Mouse (Mus musculus): ENCODE results near the gene Clcn3. TPM values are rescaled to one million over a fixed set of nuclear protein-coding genes. Genes with fewer than 3 reads are reported as not detected.
"Not testable (repeated sequence)": the region's sequence is repeated elsewhere in the genome, so short reads cannot be mapped to it uniquely, and the experiment has no call there.

Gene Clcn3
- polyA plus RNA-seq (2015; fragmentation: Nextera tagmentation; extraction: Ambion mirVana), result 59.7 and 60.9 TPM in 2 replicates

- Histone ChIP-seq H3K27ac (peak within 1 kb of the TSS; percentile 87), H3K4me3 (peak within 1 kb of the TSS; percentile 84), H3K9ac (peak within 1 kb of the TSS; percentile 91), H3K27me3 (no peaks in the 10 kb centered on the region), H3K4me1 (replicated peaks) (peaks cover 14% of the 10 kb centered on the region), H3K4me2 (peak within 1 kb of the TSS; percentile 98), H3K9me3 (no peaks in the 10 kb centered on the region), H3K36me3 (no peaks in the 10 kb centered on the region)
- peak; percentile 100 for ATAC-seq (ENCODE audit: low FRiP score)
- under 1% methylated on average over 100 of the region's 101 CpGs for WGBS
These were observed at the start of gene Clcn3 for GRCm38 (mm10) chr8:60982701-60983687. Gene Clcn3 (minus strand): TSS chr8:60983300.

- Histone ChIP-seq H3K4me2 (no peak overlapping the region), H3K27ac (no peak overlapping the region), H3K9ac (no peak overlapping the region), H3K36me3 (0 out of 2 replicates have a peak, but pooled peaks cover 5% of the 10 kb centered on the region), H3K27me3 (no peaks in the 10 kb centered on the region), H3K4me3 (no peak overlapping the region), H3K4me1 (replicated peaks) (peaks cover 17% of the 10 kb centered on the region), H3K9me3 (0 out of 2 replicates have a peak, but pooled peaks cover 7% of the 10 kb centered on the region)
- 89% methylated on average over 3 of the region's 3 CpGs for WGBS
- no peak for ATAC-seq (ENCODE audit: low FRiP score)
These were observed 13.4 kb upstream of the Clcn3 start for GRCm38 (mm10) chr8:60996468-60996867.

- Histone ChIP-seq H3K9ac (peak overlapping the region; percentile 87), H3K36me3 (0 out of 2 replicates have a peak, but pooled peaks cover 3% of the 10 kb centered on the region), H3K4me1 (replicated peaks) (peaks cover 17% of the 10 kb centered on the region), H3K27me3 (no peaks in the 10 kb centered on the region), H3K27ac (peak overlapping the region; percentile 92), H3K9me3 (0 out of 2 replicates have a peak, but pooled peaks cover 7% of the 10 kb centered on the region), H3K4me3 (peak overlapping the region; percentile 82), H3K4me2 (peak overlapping the region; percentile 74)
- ATAC-seq (ENCODE audit: low FRiP score), result no peak
- 9% methylated on average over 12 of the region's 12 CpGs for WGBS
These were observed 10.5 kb upstream of the Clcn3 start for GRCm38 (mm10) chr8:60993639-60993986.

DNA sequence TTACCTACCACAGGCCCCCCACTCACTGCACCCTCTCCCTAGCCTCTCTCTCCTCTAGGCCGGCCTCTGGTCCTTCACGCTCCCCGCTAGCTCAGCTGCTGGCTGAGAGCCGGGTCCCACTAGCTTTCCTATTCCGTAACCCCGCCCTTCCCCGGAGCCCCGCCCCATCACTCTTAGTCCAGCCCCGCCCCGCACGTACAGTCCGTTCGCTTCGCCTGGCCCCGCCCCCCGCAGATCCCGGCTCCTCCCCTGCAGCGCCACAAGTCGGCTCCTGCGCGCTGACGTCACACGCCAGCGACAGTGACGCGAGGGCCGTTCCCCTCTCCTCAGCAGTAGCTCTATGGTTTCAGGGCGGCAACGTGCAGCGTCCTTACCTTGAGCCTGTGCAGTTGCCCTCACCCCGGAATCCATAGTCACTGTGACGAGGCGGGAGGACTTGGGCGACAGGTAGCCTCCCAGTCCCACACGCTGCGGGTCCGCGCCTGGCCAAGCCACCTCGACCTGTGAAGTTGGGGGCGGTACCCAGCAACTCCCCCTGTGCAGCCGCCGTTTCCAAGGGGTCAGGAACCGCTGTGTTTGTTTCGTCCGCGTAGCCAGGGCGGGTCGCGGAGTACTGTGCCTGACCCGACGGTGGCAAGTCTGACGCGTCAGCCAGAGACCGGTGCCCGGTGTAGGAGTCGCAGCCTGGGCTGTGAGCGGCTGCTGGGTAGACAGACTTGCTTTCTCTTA lies 10.0 kb upstream of the Clcn3 start, which contains the start of gene Nek1:
Gene Nek1 (plus strand): TSS at position 286 of the 729 bp plus-strand sequence.
- Histone ChIP-seq H3K27me3 (no peaks in the 10 kb centered on the region), H3K36me3 (no peaks in the 10 kb centered on the region), H3K4me2 (peak within 1 kb of the TSS; percentile 74), H3K4me1 (replicated peaks) (peaks cover 17% of the 10 kb centered on the region), H3K9ac (peak within 1 kb of the TSS; percentile 87), H3K27ac (peak within 1 kb of the TSS; percentile 92), H3K9me3 (0 out of 2 replicates have a peak, but pooled peaks cover 3% of the 10 kb centered on the region), H3K4me3 (peak within 1 kb of the TSS; percentile 82)
- ATAC-seq (ENCODE audit: low FRiP score), result peak; percentile 97
- under 1% methylated on average over 57 of the region's 57 CpGs for WGBS

- Histone ChIP-seq H3K4me2 (peak overlapping the region; percentile 59), H3K27ac (peak overlapping the region; percentile 92), H3K4me1 (replicated peaks) (peaks cover 17% of the 10 kb centered on the region), H3K27me3 (no peaks in the 10 kb centered on the region), H3K4me3 (peak overlapping the region; percentile 82), H3K36me3 (no peaks in the 10 kb centered on the region), H3K9ac (peak overlapping the region; percentile 87), H3K9me3 (no peaks in the 10 kb centered on the region)
- ATAC-seq (ENCODE audit: low FRiP score), result no peak; the same call in 1 of the 2 replicates
- 3% methylated on average over 16 of the region's 16 CpGs for WGBS
These were observed 9.4 kb upstream of the Clcn3 start for GRCm38 (mm10) chr8:60992561-60992909.

DNA sequence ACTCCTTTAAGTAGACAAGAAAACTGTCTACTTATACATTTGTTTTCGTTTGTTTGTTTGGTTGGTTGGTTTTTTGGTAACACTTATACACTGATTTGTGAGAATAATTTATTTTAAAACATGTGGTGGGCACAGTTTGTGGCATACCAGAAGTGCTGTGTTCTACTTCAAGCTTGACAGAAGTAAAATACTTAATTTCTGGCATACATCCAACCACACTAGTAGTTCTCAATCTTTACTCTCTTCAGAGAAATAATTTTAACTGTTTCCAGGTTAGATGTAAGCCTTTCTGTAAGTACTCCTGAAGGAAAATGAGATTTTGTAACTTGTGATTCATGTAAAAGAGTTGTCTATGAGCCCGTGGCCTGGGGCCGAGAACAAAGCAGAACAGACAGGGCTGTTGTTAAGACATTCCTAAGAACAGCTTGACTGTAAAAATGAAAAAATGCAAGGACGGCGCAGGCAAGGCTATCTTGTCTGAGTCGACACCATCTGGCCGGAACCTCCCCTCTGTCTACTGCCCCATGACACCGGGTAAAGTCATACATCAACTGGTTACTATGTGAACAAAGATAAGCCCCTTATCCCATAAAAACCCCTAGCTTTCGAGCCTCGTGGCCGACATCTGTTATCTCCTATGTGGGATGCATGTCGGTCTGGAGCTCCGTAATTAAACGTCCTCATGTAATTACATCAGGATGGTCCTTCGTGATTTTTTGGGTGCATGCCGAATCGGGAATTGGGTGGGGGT lies 1.3 kb upstream of the Clcn3 start:
- not testable (repeated sequence) for H3K4me2 ChIP-seq; ATAC-seq (ENCODE audit: low FRiP score); H3K4me3 ChIP-seq; H3K27me3 ChIP-seq; H3K9me3 ChIP-seq; H3K27ac ChIP-seq; H3K36me3 ChIP-seq; H3K9ac ChIP-seq
- 91% methylated on average over 17 of the region's 17 CpGs for WGBS
- peaks cover 14% of the 10 kb centered on the region for H3K4me1 ChIP-seq (replicated peaks)

DNA sequence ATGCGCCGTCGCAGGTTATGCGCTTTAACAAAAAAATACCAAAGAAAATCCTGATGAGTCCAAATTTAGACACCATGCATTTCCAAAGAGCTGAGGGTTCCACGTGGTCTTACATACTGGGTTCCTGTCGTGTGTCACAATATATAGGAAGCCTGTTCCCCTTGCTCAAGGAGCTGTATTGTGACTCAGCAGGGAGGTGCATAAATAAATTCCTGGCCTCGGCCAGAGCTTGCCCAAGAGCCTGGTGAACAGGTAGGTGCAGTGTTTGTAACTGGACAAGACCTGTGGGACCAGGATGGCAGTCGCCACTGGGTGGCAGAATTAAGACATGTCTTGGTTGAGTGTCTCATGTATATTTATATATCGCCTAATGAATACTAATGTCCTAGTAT lies 584 bp upstream of the Clcn3 start:
- no peaks in the 10 kb centered on the region for H3K9me3 ChIP-seq
- ATAC-seq (ENCODE audit: low FRiP score), result peak; percentile 73
- peak overlapping the region; percentile 87 for H3K27ac ChIP-seq
- H3K36me3 ChIP-seq, result no peaks in the 10 kb centered on the region
- H3K9ac ChIP-seq, result peak overlapping the region; percentile 91
- 9% methylated on average over 9 of the region's 9 CpGs for WGBS
- H3K4me3 ChIP-seq, result peak overlapping the region; percentile 84
- peaks cover 14% of the 10 kb centered on the region for H3K4me1 ChIP-seq (replicated peaks)
- H3K4me2 ChIP-seq, result peak overlapping the region; percentile 98
- H3K27me3 ChIP-seq, result no peaks in the 10 kb centered on the region

DNA sequence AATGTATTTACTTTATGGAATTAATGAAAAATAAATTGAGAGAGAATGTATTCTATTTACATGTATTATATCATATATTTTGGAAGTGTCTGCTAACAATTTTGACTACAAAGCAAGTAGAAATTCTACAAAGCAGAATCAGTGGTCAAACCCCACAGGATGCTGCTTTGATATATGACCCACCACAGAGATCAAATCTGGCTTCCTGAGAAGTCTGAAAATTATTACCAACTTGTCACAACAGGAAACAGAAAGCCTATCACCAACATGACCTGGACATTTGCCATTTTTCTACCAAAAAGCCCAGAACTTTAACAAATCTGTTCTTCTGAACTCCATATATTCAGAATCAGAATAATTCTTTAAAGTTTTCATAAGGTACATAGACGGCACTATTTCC lies 1.7 kb downstream of the Clcn3 start:
- H3K4me1 ChIP-seq (replicated peaks), result peaks cover 14% of the 10 kb centered on the region
- ATAC-seq (ENCODE audit: low FRiP score), result no peak
- no peaks in the 10 kb centered on the region for H3K27me3 ChIP-seq
- H3K4me3 ChIP-seq, result 0 out of 2 replicates have a peak overlapping the region, but pooled peaks have one; percentile 84
- H3K36me3 ChIP-seq, result no peaks in the 10 kb centered on the region
- H3K9me3 ChIP-seq, result no peaks in the 10 kb centered on the region
- 67% methylated on average over 1 of the region's 1 CpGs for WGBS
- no peak overlapping the region for H3K9ac ChIP-seq
- H3K27ac ChIP-seq, result no peak overlapping the region
- H3K4me2 ChIP-seq, result peak overlapping the region; percentile 98

DNA sequence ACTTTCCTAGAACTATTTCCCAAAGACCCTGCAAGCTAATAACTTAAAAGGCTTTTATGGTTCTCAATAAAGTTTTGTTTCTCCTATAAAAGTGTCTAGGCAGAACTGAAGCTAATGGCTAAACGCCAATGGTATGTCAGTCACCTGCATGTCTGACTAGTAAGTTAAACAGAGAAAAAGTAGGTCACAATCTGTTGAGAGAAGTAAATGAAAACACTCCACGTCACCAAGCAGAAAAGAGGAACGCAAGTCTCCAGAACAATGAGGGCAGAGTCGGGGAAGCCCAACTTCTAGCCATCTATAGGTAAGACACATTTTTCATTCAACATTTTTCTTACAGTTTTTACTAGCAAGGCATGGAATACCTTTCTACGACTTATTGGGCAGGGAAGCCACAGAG lies 4.6 kb downstream of the Clcn3 start:
- Histone ChIP-seq H3K36me3 (no peaks in the 10 kb centered on the region), H3K4me1 (replicated peaks) (peaks cover 14% of the 10 kb centered on the region), H3K27ac (no peak overlapping the region), H3K9me3 (no peaks in the 10 kb centered on the region), H3K4me2 (no peak overlapping the region), H3K4me3 (no peak overlapping the region), H3K27me3 (no peaks in the 10 kb centered on the region), H3K9ac (no peak overlapping the region)
- ATAC-seq (ENCODE audit: low FRiP score), result no peak
- 90% methylated on average over 5 of the region's 5 CpGs for WGBS

DNA sequence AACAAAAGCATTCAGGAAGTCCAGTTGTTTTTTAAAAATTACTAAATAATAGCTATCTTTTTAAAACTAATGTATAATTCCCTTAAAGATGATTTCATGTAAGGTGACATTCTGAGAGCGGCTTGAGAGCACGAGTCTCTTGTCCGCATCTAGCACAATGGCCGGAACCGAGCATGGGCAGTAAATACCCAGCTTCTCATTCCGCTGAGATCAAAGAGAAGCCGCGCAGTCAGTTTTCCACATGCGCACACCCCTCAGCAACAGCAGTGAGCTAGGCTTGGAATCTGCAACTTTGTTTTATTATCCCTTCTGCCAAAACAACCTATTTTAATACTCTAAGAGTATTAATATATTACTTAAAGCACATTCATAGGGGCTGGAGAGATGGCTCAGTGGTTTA lies 6.3 kb downstream of the Clcn3 start:
- WGBS, result 83% methylated on average over 9 of the region's 9 CpGs

GRCm38 (mm10) chr8:60974837-60975236 lies 8.3 kb downstream of the Clcn3 start:
- H3K9me3 ChIP-seq, result no peaks in the 10 kb centered on the region
- no peak overlapping the region for H3K27ac ChIP-seq
- no peak overlapping the region for H3K4me2 ChIP-seq
- WGBS, result 85% methylated on average over 2 of the region's 2 CpGs
- H3K4me3 ChIP-seq, result no peak overlapping the region
- no peak for ATAC-seq (ENCODE audit: low FRiP score)
- peaks cover 3% of the 10 kb centered on the region; the same call in 1 of the 2 replicates for H3K4me1 ChIP-seq (replicated peaks)
- H3K27me3 ChIP-seq, result no peaks in the 10 kb centered on the region
- H3K36me3 ChIP-seq, result no peaks in the 10 kb centered on the region
- H3K9ac ChIP-seq, result no peak overlapping the region

More for the DNA sequence above, 6.3 kb downstream of the Clcn3 start:
- peaks cover 11% of the 10 kb centered on the region for H3K4me1 ChIP-seq (replicated peaks)
- no peak overlapping the region for H3K4me2 ChIP-seq
- no peak for ATAC-seq (ENCODE audit: low FRiP score)
- H3K9me3 ChIP-seq, result no peaks in the 10 kb centered on the region
- H3K27me3 ChIP-seq, result no peaks in the 10 kb centered on the region
- no peak overlapping the region for H3K27ac ChIP-seq
- no peaks in the 10 kb centered on the region for H3K36me3 ChIP-seq
- no peak overlapping the region for H3K9ac ChIP-seq
- no peak overlapping the region for H3K4me3 ChIP-seq

Measured in hindbrain, embryonic 13.5 days (tissue).